ENCODE assay signal across 20 mouse cellular contexts in the genomic region with DNA sequence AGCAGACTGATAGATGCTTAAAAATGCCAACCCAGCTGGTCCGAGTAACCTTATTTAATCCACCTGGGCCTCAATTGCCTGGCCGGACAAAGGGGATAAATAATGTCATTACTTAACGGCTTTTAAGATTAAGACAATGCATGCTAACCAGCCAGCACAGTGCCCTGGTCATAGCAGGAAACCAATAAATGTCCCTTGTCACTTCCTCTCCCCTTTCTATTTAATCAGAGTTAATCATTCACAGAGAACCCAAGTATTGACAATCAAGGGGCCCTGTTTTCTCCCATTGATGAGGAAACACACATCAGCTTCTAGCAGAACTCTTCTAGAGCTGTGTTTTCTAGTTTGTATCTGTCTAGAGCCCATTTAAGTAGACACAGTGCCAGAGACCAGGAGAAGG. TPM values are rescaled to one million over a fixed set of nuclear protein-coding genes. Genes with fewer than 3 reads are reported as not detected.
A peak's percentile ranks its signal among the peaks of the same experiment; 100 is the strongest.
DNase-seq lines count a peak whose midpoint lies in the region; ATAC-seq and TF ChIP-seq lines count a peak whose summit lies in the region.
"Had no signal": no experiment of that assay in that cellular context is flagged by ENCODE, and none has a peak within 500 bp of the region (broad histone marks: within the 10 kb centered on the region; RNA-seq: fewer than 3 reads in every experiment).

No protein-coding gene starts in this region.

- intact Hi-C loops in heart, postnatal 10 days (cut with DNase I): loop anchor here (5.0 kb wide), 1 partner anchor 39 kb away; no protein-coding TSS in a partner anchor

- no peak for TF ChIP-seq CTCF in liver, adult 2 months (IDR thresholded peaks at IDR 0.05; ENCODE audit: low read depth, low read length)
- TF ChIP-seq CTCF in stomach, postnatal 0 days (IDR thresholded peaks at IDR 0.05; ENCODE audit: low read depth): no peak
- TF ChIP-seq CTCF in thymus, adult 2 months (IDR thresholded peaks at IDR 0.05; ENCODE audit: borderline replicate concordance, control insufficient read depth, extremely low read depth, insufficient read depth, low read length, poor library complexity): no peak

- peak overlapping the region; percentile 54 for H3K27ac ChIP-seq in heart, embryonic 11.5 days (ENCODE audit: low read depth, low read length)
- H3K27ac ChIP-seq in liver, adult 2 months (replicated peaks; ENCODE audit: insufficient read depth, low read depth, low read length): peak overlapping the region; percentile 99
- H3K27ac ChIP-seq in liver, embryonic 13.5 days: peak overlapping the region; percentile 73
- peak overlapping the region; percentile 90 for H3K27ac ChIP-seq in stomach, postnatal 0 days (replicated peaks)
- H3K27ac ChIP-seq in thymus, adult 2 months (ENCODE audit: control insufficient read depth, insufficient read depth, low read length): no peak overlapping the region
- H3K27ac ChIP-seq: hindbrain, postnatal 0 days; limb, embryonic 13.5 days; macrophage; neural tube, embryonic 12.5 days had no signal

- H3K36me3 ChIP-seq in heart, embryonic 11.5 days (ENCODE audit: control insufficient read depth, insufficient read depth, low read length): no peaks in the 10 kb centered on the region
- H3K36me3 ChIP-seq in liver, adult 2 months (ENCODE audit: control insufficient read depth, insufficient read depth, low read length): no peaks in the 10 kb centered on the region
- no peaks in the 10 kb centered on the region for H3K36me3 ChIP-seq in liver, embryonic 13.5 days
- no peaks in the 10 kb centered on the region for H3K36me3 ChIP-seq in stomach, postnatal 0 days (ENCODE audit: control insufficient read depth, insufficient read depth, low read length)
- H3K36me3 ChIP-seq in thymus, adult 2 months (ENCODE audit: control insufficient read depth, insufficient read depth, low read length): no peaks in the 10 kb centered on the region
- H3K36me3 ChIP-seq: G1E; neural tube, embryonic 12.5 days had no signal

- H3K9ac ChIP-seq in heart, embryonic 11.5 days (ENCODE audit: low read depth, low read length): no peak overlapping the region
- peak overlapping the region; percentile 54; the same call in 1 of the 2 replicates for H3K9ac ChIP-seq in liver, adult 2 months (ENCODE audit: low read depth, low read length)
- H3K9ac ChIP-seq in liver, embryonic 13.5 days: no peak overlapping the region
- H3K9ac ChIP-seq in stomach, postnatal 0 days (ENCODE audit: low read length): no peak overlapping the region
- H3K9ac ChIP-seq: limb, embryonic 13.5 days; neural tube, embryonic 12.5 days had no signal

- no peak for TF ChIP-seq POLR2A in liver, adult 2 months (IDR thresholded peaks at IDR 0.05; ENCODE audit: extremely low read depth, insufficient read depth, low read length)
- no peak for TF ChIP-seq POLR2A in thymus, adult 2 months (IDR thresholded peaks at IDR 0.05; ENCODE audit: control insufficient read depth, extremely low read depth, insufficient read depth, low read length, poor library complexity)

- H3K4me3 ChIP-seq in heart, embryonic 11.5 days (ENCODE audit: low read depth, low read length): no peak overlapping the region
- no peak overlapping the region for H3K4me3 ChIP-seq in liver, adult 2 months (ENCODE audit: insufficient read depth, low read depth, low read length)
- no peak overlapping the region for H3K4me3 ChIP-seq in liver, embryonic 13.5 days (replicated peaks)
- no peak overlapping the region for H3K4me3 ChIP-seq in stomach, postnatal 0 days (ENCODE audit: low read depth, low read length)
- H3K4me3 ChIP-seq in thymus, adult 2 months (ENCODE audit: control insufficient read depth, insufficient read depth, low read length): no peak overlapping the region
- H3K4me3 ChIP-seq: embryonic facial prominence, embryonic 10.5 days; limb, embryonic 13.5 days; neural tube, embryonic 12.5 days had no signal

- no peak overlapping the region for H3K4me2 ChIP-seq in heart, embryonic 11.5 days
- H3K4me2 ChIP-seq in liver, embryonic 13.5 days: peak overlapping the region; percentile 17; the same call in 1 of the 2 replicates
- no peak overlapping the region for H3K4me2 ChIP-seq in stomach, postnatal 0 days (replicated peaks; ENCODE audit: low read depth)
- H3K4me2 ChIP-seq: limb, embryonic 13.5 days; neural tube, embryonic 12.5 days had no signal

- DNase-seq in heart, postnatal 10 days: no peak
- DNase-seq in liver, adult 2 months (ENCODE audit: extremely low read depth, low read depth, low spot score): peak; percentile 95
- no peak for DNase-seq in liver
- no peak for DNase-seq in liver, embryonic 13.5 days
- no peak for DNase-seq in stomach, postnatal 0 days (ENCODE audit: low spot score)
- no peak for DNase-seq in adrenal gland, adult 8-10 months
- DNase-seq in thymus, adult 2 months: no peak
- DNase-seq: adrenal gland, postnatal 10 days; B cell, adult 2 months; cerebellum, postnatal 25 days; layer of hippocampus, postnatal 36 days; midbrain, embryonic 14.5 days; right cerebral cortex, postnatal 4 days had no signal

- no peak for ATAC-seq in heart, embryonic 11.5 days (replicated peaks; ENCODE audit: insufficient number of reproducible peaks, low FRiP score, low TSS enrichment)
- ATAC-seq in liver, embryonic 13.5 days (ENCODE audit: low read depth): 0 out of 2 replicates have a peak, but pooled peaks have one; percentile 30
- peak; percentile 64 for ATAC-seq in stomach, postnatal 0 days (ENCODE audit: low FRiP score, low TSS enrichment)
- ATAC-seq: hindbrain, postnatal 0 days had no signal

- H3K27me3 ChIP-seq in heart, embryonic 11.5 days (ENCODE audit: control insufficient read depth, insufficient read depth, low read length): no peaks in the 10 kb centered on the region
- H3K27me3 ChIP-seq in liver, adult 2 months (ENCODE audit: control insufficient read depth, insufficient read depth, low read length): no peaks in the 10 kb centered on the region
- no peaks in the 10 kb centered on the region for H3K27me3 ChIP-seq in liver, embryonic 13.5 days
- no peaks in the 10 kb centered on the region for H3K27me3 ChIP-seq in stomach, postnatal 0 days (ENCODE audit: control insufficient read depth, insufficient read depth, low read length)
- H3K27me3 ChIP-seq in thymus, adult 2 months (ENCODE audit: control insufficient read depth, insufficient read depth, low read length): no peaks in the 10 kb centered on the region; the same call in 1 of the 2 replicates
- H3K27me3 ChIP-seq: limb, embryonic 13.5 days; neural tube, embryonic 12.5 days had no signal

- H3K79me2 ChIP-seq in liver, adult 2 months (ENCODE audit: control insufficient read depth, insufficient read depth, low read length): peaks cover 31% of the 10 kb centered on the region

- WGBS in heart, embryonic 11.5 days (ENCODE audit: insufficient replicate concordance): 80% methylated on average over 3 of the region's 3 CpGs
- WGBS in liver, adult 2 months: 14% methylated on average over 3 of the region's 3 CpGs
- 58% methylated on average over 3 of the region's 3 CpGs for WGBS in liver, embryonic 13.5 days (ENCODE audit: insufficient replicate concordance)
- WGBS in stomach, postnatal 0 days: 42% methylated on average over 3 of the region's 3 CpGs
- WGBS in thymus, adult 2 months: 97% methylated on average over 3 of the region's 3 CpGs

- no peak for TF ChIP-seq EP300 in stomach, postnatal 0 days (optimal IDR thresholded peaks at IDR 0.05)

- H3K9me3 ChIP-seq in heart, embryonic 11.5 days (replicated peaks; ENCODE audit: control insufficient read depth, low read length): no peaks in the 10 kb centered on the region
- no peaks in the 10 kb centered on the region for H3K9me3 ChIP-seq in liver, embryonic 13.5 days (replicated peaks)
- H3K9me3 ChIP-seq in stomach, postnatal 0 days (ENCODE audit: control insufficient read depth, low read length): no peaks in the 10 kb centered on the region
- H3K9me3 ChIP-seq: embryonic facial prominence, embryonic 10.5 days; G1E; limb, embryonic 13.5 days; neural tube, embryonic 12.5 days had no signal

- H3K4me1 ChIP-seq in heart, embryonic 11.5 days (ENCODE audit: control insufficient read depth, insufficient read depth, low read length): peaks cover 76% of the 10 kb centered on the region
- H3K4me1 ChIP-seq in liver, adult 2 months (ENCODE audit: control insufficient read depth, insufficient read depth, low read length): peaks cover 39% of the 10 kb centered on the region
- H3K4me1 ChIP-seq in liver, embryonic 13.5 days (replicated peaks): peaks cover 70% of the 10 kb centered on the region
- H3K4me1 ChIP-seq in stomach, postnatal 0 days (replicated peaks; ENCODE audit: control insufficient read depth, insufficient read depth): peaks cover 31% of the 10 kb centered on the region
- peaks cover 37% of the 10 kb centered on the region for H3K4me1 ChIP-seq in thymus, adult 2 months (replicated peaks; ENCODE audit: control insufficient read depth, insufficient read depth, low read length)

RNA-seq across cellular contexts. Expression of a gene that starts 41.4 kb away (rescaled TPM):
- polyA plus RNA-seq in heart, embryonic 11.5 days (2014; fragmentation: Nextera tagmentation; extraction: Ambion mirVana): 53.2 and 54.1 TPM in 2 replicates
- 10 to 100 TPM; 70.7 to 71.9 TPM for total RNA-seq in heart, postnatal 10 days (2021)
- 15.4 and 21.9 TPM in 2 replicates for total RNA-seq in liver, adult 2 months (2014; rRNA removed)
- polyA plus RNA-seq in liver, adult 2 months (2012; rRNA removed): 11.0 and 17.6 TPM in 2 replicates
- polyA plus RNA-seq in liver, embryonic 13.5 days (2015; fragmentation: Nextera tagmentation; extraction: Ambion mirVana): 7.3 and 8.6 TPM in 2 replicates
- 32.2 and 36.8 TPM in 2 replicates for polyA plus RNA-seq in stomach, postnatal 0 days (2015; fragmentation: Nextera tagmentation; extraction: Ambion mirVana)
- 10 to 100 TPM; 35.5 to 51.7 (median 44.4) TPM for total RNA-seq in adrenal gland, adult 8-10 months (2022)
- polyA plus RNA-seq in thymus, adult 2 months (2012; rRNA removed): 153 and 158 TPM in 2 replicates
